Mouse (Mus musculus): ENCODE data around the gene Gse1. TPM values are rescaled to one million over a fixed set of nuclear protein-coding genes. Genes with fewer than 3 reads are reported as not detected.

Gene Gse1
- polyA plus RNA-seq, 1 experiment, result 55.9 TPM

DNA sequence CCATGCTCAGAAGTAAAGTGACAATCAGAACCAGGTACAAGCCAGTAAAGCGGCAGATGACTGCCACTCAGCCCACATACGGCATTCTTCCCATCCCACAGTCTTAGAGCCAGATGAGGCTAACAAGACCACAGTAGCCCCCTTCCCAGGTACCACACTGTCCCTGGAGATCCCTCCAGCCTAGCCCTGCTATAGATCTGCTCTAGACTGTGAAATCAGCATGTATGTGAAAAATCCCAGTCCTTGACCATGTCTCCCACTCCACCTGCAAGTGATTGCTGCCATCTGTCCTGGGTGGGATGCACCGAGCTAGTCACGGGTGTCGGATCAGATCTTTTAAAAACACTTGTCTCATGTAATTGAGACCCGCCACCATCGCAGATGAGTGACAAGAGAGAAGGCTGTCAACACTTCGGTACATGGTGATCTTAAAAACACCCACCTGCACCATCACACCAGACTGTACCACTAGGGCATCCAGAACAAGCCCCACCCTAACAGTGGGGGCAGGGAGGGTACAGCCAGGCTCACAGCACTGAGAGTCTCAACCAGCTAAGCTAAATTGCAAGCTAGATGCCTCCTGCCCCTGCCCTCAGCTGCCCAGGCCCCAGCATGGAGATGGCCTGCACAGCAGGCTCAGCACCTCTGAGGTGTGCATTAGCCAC lies 352.2 kb downstream of the Gse1 start:
- TF ChIP-seq POLR2A (IDR thresholded peaks at IDR 0.05; ENCODE audit: low read depth, low read length) (no peak), CTCF (IDR thresholded peaks at IDR 0.05; ENCODE audit: extremely low read depth, insufficient read length, insufficient replicate concordance, low read depth, low read length) (no peak)
- peaks cover 54% of the 10 kb centered on the region for H3K36me3 ChIP-seq (ENCODE audit: control insufficient read depth, insufficient read depth, low read length)

GRCm38 (mm10) chr8:120581329-120581728 lies 353.1 kb downstream of the Gse1 start:
- Histone ChIP-seq H3K36me3 (ENCODE audit: control insufficient read depth, insufficient read depth, low read length) (peaks cover 46% of the 10 kb centered on the region), H3K27me3 (ENCODE audit: control insufficient read depth, insufficient read depth, low read length) (no peaks in the 10 kb centered on the region), H3K4me1 (ENCODE audit: control insufficient read depth, insufficient read depth, insufficient read length, low read length) (no peaks in the 10 kb centered on the region), H3K27ac (ENCODE audit: insufficient read depth, low read depth, low read length) (no peak overlapping the region), H3K4me3 (ENCODE audit: low read depth, low read length) (no peak overlapping the region)
- 0 out of 2 replicates have a peak, but pooled peaks have one; percentile 23 for TF ChIP-seq POLR2A (IDR thresholded peaks at IDR 0.05; ENCODE audit: low read depth, low read length)
- TF ChIP-seq CTCF (IDR thresholded peaks at IDR 0.05; ENCODE audit: extremely low read depth, insufficient read length, insufficient replicate concordance, low read depth, low read length), result no peak
- WGBS, result 92% methylated on average over 12 of the region's 12 CpGs

More for the DNA sequence above, 352.2 kb downstream of the Gse1 start:
- H3K27me3 ChIP-seq (ENCODE audit: control insufficient read depth, insufficient read depth, low read length), result no peaks in the 10 kb centered on the region
- no peak overlapping the region for H3K27ac ChIP-seq (ENCODE audit: insufficient read depth, low read depth, low read length)
- H3K4me1 ChIP-seq (ENCODE audit: control insufficient read depth, insufficient read depth, insufficient read length, low read length), result no peaks in the 10 kb centered on the region
- WGBS, result 94% methylated on average over 8 of the region's 8 CpGs
- no peak overlapping the region for H3K4me3 ChIP-seq (ENCODE audit: low read depth, low read length)

- WGBS, result 91% methylated on average over 8 of the region's 8 CpGs
- Histone ChIP-seq H3K36me3 (ENCODE audit: control insufficient read depth, insufficient read depth, low read length) (peaks cover 41% of the 10 kb centered on the region), H3K27ac (ENCODE audit: insufficient read depth, low read depth, low read length) (no peak overlapping the region)
Measured at GRCm38 (mm10) chr8:120581811-120582210, 353.6 kb downstream of the Gse1 start.

GRCm38 (mm10) chr8:120585521-120585920 lies 357.3 kb downstream of the Gse1 start:
- Histone ChIP-seq H3K27me3 (ENCODE audit: control insufficient read depth, insufficient read depth, low read length) (no peaks in the 10 kb centered on the region), H3K4me1 (ENCODE audit: control insufficient read depth, insufficient read depth, insufficient read length, low read length) (peaks cover 3% of the 10 kb centered on the region), H3K4me3 (ENCODE audit: low read depth, low read length) (no peak overlapping the region), H3K27ac (ENCODE audit: insufficient read depth, low read depth, low read length) (no peak overlapping the region), H3K36me3 (ENCODE audit: control insufficient read depth, insufficient read depth, low read length) (peaks cover 7% of the 10 kb centered on the region)
- 86% methylated on average over 10 of the region's 10 CpGs for WGBS
- no peak for TF ChIP-seq CTCF (IDR thresholded peaks at IDR 0.05; ENCODE audit: extremely low read depth, insufficient read length, insufficient replicate concordance, low read depth, low read length)
- TF ChIP-seq POLR2A (IDR thresholded peaks at IDR 0.05; ENCODE audit: low read depth, low read length), result no peak

More at GRCm38 (mm10) chr8:120581811-120582210, 353.6 kb downstream of the Gse1 start:
- Histone ChIP-seq H3K4me3 (ENCODE audit: low read depth, low read length) (no peak overlapping the region), H3K4me1 (ENCODE audit: control insufficient read depth, insufficient read depth, insufficient read length, low read length) (no peaks in the 10 kb centered on the region), H3K27me3 (ENCODE audit: control insufficient read depth, insufficient read depth, low read length) (no peaks in the 10 kb centered on the region)
- TF ChIP-seq CTCF (IDR thresholded peaks at IDR 0.05; ENCODE audit: extremely low read depth, insufficient read length, insufficient replicate concordance, low read depth, low read length), result no peak
- TF ChIP-seq POLR2A (IDR thresholded peaks at IDR 0.05; ENCODE audit: low read depth, low read length), result no peak

DNA sequence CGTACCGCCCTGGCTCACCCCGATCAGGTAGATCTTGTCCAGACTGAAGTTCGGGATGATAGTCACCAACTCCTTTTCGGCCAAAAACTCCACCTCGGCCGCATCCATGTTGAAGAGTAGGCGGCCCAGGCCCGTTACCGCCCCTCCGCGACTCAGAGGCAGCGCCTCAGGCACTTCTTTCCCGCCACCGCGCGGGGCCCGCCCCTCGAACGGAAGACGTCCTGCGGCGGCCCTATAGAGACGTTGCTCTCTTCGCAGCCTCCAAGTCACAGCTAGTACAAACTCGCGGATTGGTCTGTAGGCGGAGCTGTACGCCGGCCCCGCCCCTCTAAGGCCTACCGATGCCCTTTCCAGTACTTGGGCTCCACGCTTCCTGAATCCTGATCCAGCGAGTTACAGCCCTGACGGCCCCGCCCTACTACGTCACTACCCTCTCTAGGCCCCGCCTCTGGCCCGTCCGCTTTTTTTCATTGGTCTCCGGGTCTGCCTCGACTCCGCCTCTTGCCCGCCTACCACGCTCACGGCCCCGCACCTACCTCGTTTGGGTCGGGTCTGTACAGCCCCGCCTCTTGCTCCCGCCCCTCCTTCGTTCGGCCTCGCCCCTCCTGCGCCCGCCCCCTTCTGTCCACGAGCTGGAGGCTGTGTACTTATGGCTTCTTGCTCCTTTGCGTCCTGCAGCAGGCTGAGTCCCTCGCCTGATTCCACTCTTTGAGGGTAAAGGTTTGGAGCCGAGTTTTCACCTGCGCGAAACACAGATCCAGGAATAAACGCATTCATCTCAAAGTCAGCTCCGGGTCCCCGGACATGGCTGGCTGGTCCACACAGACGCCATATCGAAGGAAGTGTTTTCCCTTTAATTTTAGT lies 360.9 kb downstream of the Gse1 start, which contains the start of gene Gins2:
Gene Gins2, minus strand, starts transcription at position 397 of the 864 bp plus-strand sequence.
- H3K27ac ChIP-seq (ENCODE audit: insufficient read depth, low read depth, low read length), result no peak within 1 kb of the TSS
- TF ChIP-seq CTCF (IDR thresholded peaks at IDR 0.05; ENCODE audit: extremely low read depth, insufficient read length, insufficient replicate concordance, low read depth, low read length) (no peak), POLR2A (IDR thresholded peaks at IDR 0.05; ENCODE audit: low read depth, low read length) (0 out of 2 replicates have a peak, but pooled peaks have one; percentile 14)
- under 1% methylated on average over 67 of the region's 67 CpGs for WGBS

GRCm38 (mm10) chr8:120589921-120590320 lies 361.7 kb downstream of the Gse1 start:
- TF ChIP-seq POLR2A (IDR thresholded peaks at IDR 0.05; ENCODE audit: low read depth, low read length) (no peak), CTCF (IDR thresholded peaks at IDR 0.05; ENCODE audit: extremely low read depth, insufficient read length, insufficient replicate concordance, low read depth, low read length) (0 out of 2 replicates have a peak, but pooled peaks have one; percentile 5)
- WGBS, result 43% methylated on average over 2 of the region's 2 CpGs
- Histone ChIP-seq H3K4me3 (ENCODE audit: low read depth, low read length) (no peak overlapping the region), H3K36me3 (ENCODE audit: control insufficient read depth, insufficient read depth, low read length) (no peaks in the 10 kb centered on the region), H3K4me1 (ENCODE audit: control insufficient read depth, insufficient read depth, insufficient read length, low read length) (peaks cover 3% of the 10 kb centered on the region), H3K27ac (ENCODE audit: insufficient read depth, low read depth, low read length) (no peak overlapping the region), H3K27me3 (ENCODE audit: control insufficient read depth, insufficient read depth, low read length) (no peaks in the 10 kb centered on the region)

More for the DNA sequence above, 360.9 kb downstream of the Gse1 start, which contains the start of gene Gins2:
- H3K27me3 ChIP-seq (ENCODE audit: control insufficient read depth, insufficient read depth, low read length), result no peaks in the 10 kb centered on the region
- H3K4me1 ChIP-seq (ENCODE audit: control insufficient read depth, insufficient read depth, insufficient read length, low read length), result peaks cover 3% of the 10 kb centered on the region
- peak within 1 kb of the TSS; percentile 79 for H3K4me3 ChIP-seq (ENCODE audit: low read depth, low read length)
- H3K36me3 ChIP-seq (ENCODE audit: control insufficient read depth, insufficient read depth, low read length), result no peaks in the 10 kb centered on the region
